Mouse (Mus musculus): Measurements from ENCODE around the gene Pou3f1.

Pou3f1 gene

GRCm38 (mm10) chr4:124656518-124656853, at the start of gene Pou3f1:
Pou3f1 (plus strand) TSS chr4:124656807.
- CTCF ChIA-PET: interaction anchor here in 2 of 4 experiments (0.6 to 1.5 kb wide), 10 partner anchors 10 to 428 kb away, joined by 3 to 5 read pairs (median 4); partner anchors contain the start of gene Utp11 (in 1 of the 2)
- POLR2A ChIA-PET: interaction anchor here in 3 of 4 experiments (0.5 to 3.4 kb wide), 26 partner anchors 9 to 1166 kb away, joined by 3 to 15 read pairs (median 4); no protein-coding TSS in a partner anchor

GRCm38 (mm10) chr4:124607166-124607565, 49.4 kb upstream of the Pou3f1 start:
- ChIA-PET CTCF (interaction anchor here in 2 of 4 experiments (0.7 to 1.3 kb wide), 2 partner anchors 378 to 842 kb away, joined by 3 read pairs; no protein-coding TSS in a partner anchor), POLR2A (interaction anchor here in 2 of 4 experiments (0.7 to 1.9 kb wide), 6 partner anchors 10 to 262 kb away, joined by 3 to 8 read pairs (median 4); partner anchors contain the start of gene Pou3f1 (in 1 of the 2))

GRCm38 (mm10) chr4:124610066-124610465, 46.5 kb upstream of the Pou3f1 start:
- POLR2A ChIA-PET: no interaction called here

GRCm38 (mm10) chr4:124610703-124611102, 45.9 kb upstream of the Pou3f1 start, which contains the start of gene 3100002H09Rik:
3100002H09Rik (minus strand) TSS chr4:124610803.
- ChIA-PET CTCF (no interaction called here), POLR2A (no interaction called here)

More at GRCm38 (mm10) chr4:124610066-124610465, 46.5 kb upstream of the Pou3f1 start:
- CTCF ChIA-PET: no interaction called here

GRCm38 (mm10) chr4:124611768-124612167, 44.8 kb upstream of the Pou3f1 start:
- ChIA-PET POLR2A (interaction anchor here in 1 of 4 experiments (0.7 kb wide), 1 partner anchor 126 kb away, joined by 3 read pairs; no protein-coding TSS in a partner anchor), CTCF (no interaction called here)

- ChIA-PET CTCF (interaction anchor here (0.5 to 0.9 kb wide), 6 partner anchors 8 to 504 kb away, joined by 3 to 4 read pairs (median 4); no protein-coding TSS in a partner anchor), POLR2A (interaction anchor here (0.6 to 1.9 kb wide), 9 partner anchors 10 to 256 kb away, joined by 3 to 8 read pairs (median 4); no protein-coding TSS in a partner anchor)
These were observed 42.4 kb upstream of the Pou3f1 start for GRCm38 (mm10) chr4:124614189-124614588.

- ChIA-PET CTCF (interaction anchor here in 2 of 4 experiments (0.7 kb wide), 2 partner anchors 29 to 93 kb away, joined by 4 read pairs; no protein-coding TSS in a partner anchor), POLR2A (interaction anchor here in 2 of 4 experiments (0.7 to 1.9 kb wide), 5 partner anchors 8 to 76 kb away, joined by 3 to 6 read pairs (median 4); no protein-coding TSS in a partner anchor)
These were observed 41.1 kb upstream of the Pou3f1 start for GRCm38 (mm10) chr4:124615406-124615960.

GRCm38 (mm10) chr4:124615986-124616385, 40.6 kb upstream of the Pou3f1 start:
- CTCF ChIA-PET: interaction anchor here in 2 of 4 experiments (0.7 kb wide), 2 partner anchors 29 to 92 kb away, joined by 4 read pairs; no protein-coding TSS in a partner anchor
- POLR2A ChIA-PET: interaction anchor here in 3 of 4 experiments (0.6 to 1.4 kb wide), 6 partner anchors 10 to 515 kb away, joined by 3 to 5 read pairs (median 3); no protein-coding TSS in a partner anchor

- POLR2A ChIA-PET: interaction anchor here in 2 of 4 experiments (0.6 to 1.1 kb wide), 7 partner anchors 10 to 433 kb away, joined by 3 to 4 read pairs (median 3); no protein-coding TSS in a partner anchor
- CTCF ChIA-PET: no interaction called here
These were observed 40.0 kb upstream of the Pou3f1 start for GRCm38 (mm10) chr4:124616636-124617035.

- ChIA-PET POLR2A (interaction anchor here in 2 of 4 experiments (0.7 to 1.2 kb wide), 3 partner anchors 8 to 1014 kb away, joined by 3 to 5 read pairs (median 5); partner anchors contain the start of gene Pou3f1 (in 1 of the 2)), CTCF (interaction anchor here in 1 of 4 experiments (0.6 kb wide), 1 partner anchor 338 kb away, joined by 4 read pairs; no protein-coding TSS in a partner anchor)
These were observed 38.0 kb upstream of the Pou3f1 start for GRCm38 (mm10) chr4:124618599-124618998.

- CTCF ChIA-PET: no interaction called here
- POLR2A ChIA-PET: interaction anchor here in 2 of 4 experiments (0.8 to 1.6 kb wide), 2 partner anchors 11 kb away, joined by 3 read pairs; no protein-coding TSS in a partner anchor
These were observed 35.2 kb upstream of the Pou3f1 start for GRCm38 (mm10) chr4:124621406-124621805.

GRCm38 (mm10) chr4:124622566-124622965, 34.0 kb upstream of the Pou3f1 start:
- POLR2A ChIA-PET: interaction anchor here in 2 of 4 experiments (0.7 to 1.6 kb wide), 2 partner anchors 10 to 35 kb away, joined by 3 read pairs; no protein-coding TSS in a partner anchor
- CTCF ChIA-PET: no interaction called here

GRCm38 (mm10) chr4:124624111-124624581, 32.5 kb upstream of the Pou3f1 start:
- POLR2A ChIA-PET: interaction anchor here in 2 of 4 experiments (1.2 to 3.2 kb wide), 4 partner anchors 10 to 33 kb away, joined by 3 to 11 read pairs (median 4); partner anchors contain the start of gene Pou3f1 (in 1 of the 2)
- CTCF ChIA-PET: no interaction called here

- CTCF ChIA-PET: no interaction called here
These were observed 29.8 kb upstream of the Pou3f1 start for GRCm38 (mm10) chr4:124626836-124627235.

GRCm38 (mm10) chr4:124631456-124631855, 25.2 kb upstream of the Pou3f1 start:
- ChIA-PET POLR2A (interaction anchor here in 2 of 4 experiments (0.9 to 1.3 kb wide), 3 partner anchors 13 to 26 kb away, joined by 3 read pairs; partner anchors contain the start of gene Pou3f1 (in 1 of the 2)), CTCF (interaction anchor here in 1 of 4 experiments (0.5 kb wide), 1 partner anchor 121 kb away, joined by 3 read pairs; no protein-coding TSS in a partner anchor)

More at GRCm38 (mm10) chr4:124626836-124627235, 29.8 kb upstream of the Pou3f1 start:
- POLR2A ChIA-PET: interaction anchor here in 2 of 4 experiments (0.7 to 1.5 kb wide), 4 partner anchors 8 to 329 kb away, joined by 3 to 8 read pairs (median 4); partner anchors contain the start of gene Pou3f1 (in 1 of the 2)

- CTCF ChIA-PET: interaction anchor here in 1 of 4 experiments (0.7 kb wide), 1 partner anchor 17 kb away, joined by 4 read pairs; no protein-coding TSS in a partner anchor
- POLR2A ChIA-PET: interaction anchor here in 3 of 4 experiments (0.6 to 2.5 kb wide), 5 partner anchors 11 to 57 kb away, joined by 3 to 12 read pairs (median 3); partner anchors contain the start of gene Pou3f1 (in 2 of the 3)
These were observed 23.8 kb upstream of the Pou3f1 start for GRCm38 (mm10) chr4:124632856-124633255.

- POLR2A ChIA-PET: interaction anchor here in 3 of 4 experiments (0.6 to 2.5 kb wide), 5 partner anchors 11 to 58 kb away, joined by 3 to 12 read pairs (median 3); partner anchors contain the start of gene Pou3f1 (in 2 of the 3)
- CTCF ChIA-PET: interaction anchor here in 1 of 4 experiments (0.7 kb wide), 1 partner anchor 17 kb away, joined by 4 read pairs; no protein-coding TSS in a partner anchor
These were observed 23.3 kb upstream of the Pou3f1 start for GRCm38 (mm10) chr4:124633281-124633680.

- CTCF ChIA-PET: interaction anchor here in 1 of 4 experiments (0.7 kb wide), 1 partner anchor 26 kb away, joined by 4 read pairs; no protein-coding TSS in a partner anchor
- POLR2A ChIA-PET: interaction anchor here in 1 of 4 experiments (1.5 kb wide), 1 partner anchor 18 kb away, joined by 6 read pairs; no protein-coding TSS in a partner anchor
These were observed 16.9 kb upstream of the Pou3f1 start for GRCm38 (mm10) chr4:124639715-124640114.
